Comparison of ENCODE assay signal across 9 mouse cellular contexts in genomic region chr7:103813766-103814165, GRCm38 (mm10). TPM values are rescaled to one million over a fixed set of nuclear protein-coding genes. Genes with fewer than 3 reads are reported as not detected.
DNase-seq lines count a peak whose midpoint lies in the region; ATAC-seq and TF ChIP-seq lines count a peak whose summit lies in the region.
"Had no signal": no experiment of that assay in that cellular context is flagged by ENCODE, and none has a peak within 500 bp of the region (broad histone marks: within the 10 kb centered on the region; RNA-seq: fewer than 3 reads in every experiment).

TSS of gene Hbb-bt (minus strand) at chr7:103813996.

- no peaks in the 10 kb centered on the region for H3K27me3 ChIP-seq in embryonic facial prominence, embryonic 14.5 days (replicated peaks; ENCODE audit: control insufficient read depth, insufficient read depth, low read length)
- no peaks in the 10 kb centered on the region for H3K27me3 ChIP-seq in heart, postnatal 0 days (ENCODE audit: control insufficient read depth, insufficient read depth, low read length)
- no peaks in the 10 kb centered on the region for H3K27me3 ChIP-seq in limb, embryonic 13.5 days
- H3K27me3 ChIP-seq: Patski had no signal

- H3K9me3 ChIP-seq in embryonic facial prominence, embryonic 14.5 days (ENCODE audit: control insufficient read depth, low read length) = no peaks in the 10 kb centered on the region
- H3K9me3 ChIP-seq in heart, postnatal 0 days (replicated peaks; ENCODE audit: control insufficient read depth, low read length) = no peaks in the 10 kb centered on the region
- no peaks in the 10 kb centered on the region for H3K9me3 ChIP-seq in limb, embryonic 13.5 days

- TF ChIP-seq EP300 in heart, postnatal 0 days (IDR thresholded peaks at IDR 0.05; ENCODE audit: low read depth) = no peak

- TF ChIP-seq CTCF in left cerebral cortex, adult 2 months (IDR thresholded peaks at IDR 0.05) = no peak
- no peak for TF ChIP-seq CTCF in heart, postnatal 0 days (IDR thresholded peaks at IDR 0.05; ENCODE audit: low read depth)

- intact Hi-C loops in left cerebral cortex, adult 2 months (cut with DNase I) = no loop called here

- no peak within 1 kb of the TSS for H3K27ac ChIP-seq in left cerebral cortex, adult 2 months
- H3K27ac ChIP-seq in embryonic facial prominence, embryonic 14.5 days (replicated peaks; ENCODE audit: low read depth, low read length) = no peak within 1 kb of the TSS
- no peak within 1 kb of the TSS for H3K27ac ChIP-seq in heart, postnatal 0 days (ENCODE audit: low read depth)
- no peak within 1 kb of the TSS for H3K27ac ChIP-seq in limb, embryonic 13.5 days

- no peak within 1 kb of the TSS for H3K4me2 ChIP-seq in embryonic facial prominence, embryonic 14.5 days (ENCODE audit: low read depth, low read length)
- no peak within 1 kb of the TSS for H3K4me2 ChIP-seq in heart, postnatal 0 days (ENCODE audit: low read depth, low read length)
- no peak within 1 kb of the TSS for H3K4me2 ChIP-seq in limb, embryonic 13.5 days (replicated peaks)

- WGBS in embryonic facial prominence, embryonic 14.5 days = 79% methylated on average over 1 of the region's 3 CpGs
- WGBS in heart, postnatal 0 days = 88% methylated on average over 3 of the region's 3 CpGs
- WGBS in limb, embryonic 13.5 days = 79% methylated on average over 3 of the region's 3 CpGs

- no peak for DNase-seq in left cerebral cortex, adult 2 months (ENCODE audit: extremely low spot score in 1 of 2, low spot score in 2 of 2)
- DNase-seq in left cerebral cortex, adult 11 months (ENCODE audit: low spot score) = no peak
- DNase-seq in embryonic facial prominence, embryonic 14.5 days (ENCODE audit: low spot score) = no peak
- DNase-seq in heart, postnatal 0 days (ENCODE audit: low spot score) = no peak
- peak; percentile 27 for DNase-seq in skeletal muscle tissue, adult 2 months (ENCODE audit: low read depth, low spot score)
- no peak for DNase-seq in embryo, embryonic 9.5 days (ENCODE audit: extremely low spot score)
- DNase-seq in embryo, embryonic 10 days (ENCODE audit: low spot score) = no peak

- H3K4me3 ChIP-seq in left cerebral cortex, adult 2 months = no peak within 1 kb of the TSS
- no peak within 1 kb of the TSS for H3K4me3 ChIP-seq in embryonic facial prominence, embryonic 14.5 days (ENCODE audit: low read depth, low read length)
- no peak within 1 kb of the TSS for H3K4me3 ChIP-seq in heart, postnatal 0 days (ENCODE audit: low read depth, low read length)
- H3K4me3 ChIP-seq in limb, embryonic 13.5 days = no peak within 1 kb of the TSS

- H3K36me3 ChIP-seq in embryonic facial prominence, embryonic 14.5 days (ENCODE audit: control insufficient read depth, insufficient read depth, low read length) = no peaks in the 10 kb centered on the region
- H3K36me3 ChIP-seq in heart, postnatal 0 days (replicated peaks; ENCODE audit: control insufficient read depth, insufficient read depth, low read length) = no peaks in the 10 kb centered on the region
- H3K36me3 ChIP-seq in limb, embryonic 13.5 days = no peaks in the 10 kb centered on the region

- ATAC-seq in embryonic facial prominence, embryonic 14.5 days (ENCODE audit: low read depth) = no peak
- no peak for ATAC-seq in heart, postnatal 0 days (ENCODE audit: insufficient read depth, low read depth)
- ATAC-seq in limb, embryonic 13.5 days (ENCODE audit: low FRiP score, low read depth) = no peak
- ATAC-seq: Patski had no signal

- H3K4me1 ChIP-seq in embryonic facial prominence, embryonic 14.5 days (ENCODE audit: control insufficient read depth, insufficient read depth, low read length) = no peaks in the 10 kb centered on the region
- H3K4me1 ChIP-seq in heart, postnatal 0 days (ENCODE audit: control insufficient read depth, insufficient read depth) = no peaks in the 10 kb centered on the region
- no peaks in the 10 kb centered on the region for H3K4me1 ChIP-seq in limb, embryonic 13.5 days

- H3K9ac ChIP-seq in embryonic facial prominence, embryonic 14.5 days (ENCODE audit: low read depth, low read length) = no peak within 1 kb of the TSS
- no peak within 1 kb of the TSS for H3K9ac ChIP-seq in heart, postnatal 0 days (replicated peaks; ENCODE audit: low read depth, low read length)
- H3K9ac ChIP-seq in limb, embryonic 13.5 days = no peak within 1 kb of the TSS

RNA-seq across cellular contexts. Expression of gene Hbb-bt, which starts in this region (rescaled TPM):
- total RNA-seq in left cerebral cortex, adult 2 months (2021) = 10 to 100 TPM; 29.5 to 36.6 TPM
- 4,240 and 4,969 TPM in 2 replicates for polyA plus RNA-seq in embryonic facial prominence, embryonic 14.5 days (2014; fragmentation: Nextera tagmentation; extraction: Ambion mirVana)
- 716 and 1,401 TPM in 2 replicates for total RNA-seq in heart, postnatal 0 days (2014; rRNA removed; ENCODE audit: low replicate concordance)
- polyA plus RNA-seq in heart, postnatal 0 days (2015; fragmentation: Nextera tagmentation; extraction: Ambion mirVana) = 772 and 1,221 TPM in 2 replicates
- 1,810 and 1,860 TPM in 2 replicates for polyA plus RNA-seq in limb, embryonic 13.5 days (2015; fragmentation: Nextera tagmentation; extraction: Ambion mirVana)
- polyA plus RNA-seq: Patski had no signal

Comparison
In these comparisons a context has a peak if more than half of its experiments do, and no peak if none do; other contexts are left out.
1. RNA of gene Hbb-bt (total RNA-seq): 716 to 1,401 TPM in heart, postnatal 0 days; 29.5 to 36.6 TPM in left cerebral cortex, adult 2 months; every median in the first group is over 10 times any median in the second.